Mouse (Mus musculus): ENCODE results near the gene Dnajc30. TPM values are rescaled to one million over a fixed set of nuclear protein-coding genes. Genes with fewer than 3 reads are reported as not detected.

The Dnajc30 gene
- 7.9 and 8.0 TPM in 2 replicates for polyA plus RNA-seq (2011; ENCODE audit: insufficient read depth, insufficient read length, low read depth, missing spikeins)

- Histone ChIP-seq H3K4me3 (ENCODE audit: low read depth, low read length) (peak within 1 kb of the TSS; percentile 99), H3K4me1 (ENCODE audit: control insufficient read depth, insufficient read depth, low read length) (no peaks in the 10 kb centered on the region), H3K36me3 (ENCODE audit: control insufficient read depth, insufficient read depth, low read length, poor library complexity, severe bottlenecking) (peaks cover 6% of the 10 kb centered on the region), H3K9me3 (replicated peaks; ENCODE audit: control insufficient read depth, insufficient read depth, low read length, poor library complexity, severe bottlenecking) (no peaks in the 10 kb centered on the region), H3K9ac (ENCODE audit: low read depth, poor library complexity, severe bottlenecking) (peak within 1 kb of the TSS; percentile 60), H3K27me3 (ENCODE audit: control insufficient read depth, insufficient read depth, low read length, poor library complexity, severe bottlenecking) (no peaks in the 10 kb centered on the region), H3K27ac (ENCODE audit: insufficient read depth, low read length) (no peak within 1 kb of the TSS)
- no peak for TF ChIP-seq POLR2A (IDR thresholded peaks at IDR 0.05; ENCODE audit: insufficient read depth, low read length)
- TF ChIP-seq CTCF (IDR thresholded peaks at IDR 0.05; ENCODE audit: low read depth, low read length), result no peak
- TF ChIP-seq EP300 (IDR thresholded peaks at IDR 0.05; ENCODE audit: insufficient read depth, low read depth, low read length), result no peak
Observed at GRCm38 (mm10) chr5:135063629-135064381, at the start of gene Dnajc30. Gene Dnajc30 (plus strand): TSS chr5:135064202.

- H3K27me3 ChIP-seq (ENCODE audit: control insufficient read depth, insufficient read depth, low read length, poor library complexity, severe bottlenecking), result no peaks in the 10 kb centered on the region
- 0 out of 2 replicates have a peak, but pooled peaks cover 2% of the 10 kb centered on the region for H3K36me3 ChIP-seq (ENCODE audit: control insufficient read depth, insufficient read depth, low read length, poor library complexity, severe bottlenecking)
- H3K9me3 ChIP-seq (replicated peaks; ENCODE audit: control insufficient read depth, insufficient read depth, low read length, poor library complexity, severe bottlenecking), result no peaks in the 10 kb centered on the region
- TF ChIP-seq CTCF (IDR thresholded peaks at IDR 0.05; ENCODE audit: low read depth, low read length) (peak; percentile 99), POLR2A (IDR thresholded peaks at IDR 0.05; ENCODE audit: insufficient read depth, low read length) (no peak), EP300 (IDR thresholded peaks at IDR 0.05; ENCODE audit: insufficient read depth, low read depth, low read length) (no peak)
- H3K27ac ChIP-seq (ENCODE audit: insufficient read depth, low read length), result no peak overlapping the region
- H3K4me3 ChIP-seq (ENCODE audit: low read depth, low read length), result no peak overlapping the region
- H3K4me1 ChIP-seq (ENCODE audit: control insufficient read depth, insufficient read depth, low read length), result peaks cover 6% of the 10 kb centered on the region
- H3K9ac ChIP-seq (ENCODE audit: low read depth, poor library complexity, severe bottlenecking), result no peak overlapping the region
Observed at GRCm38 (mm10) chr5:135015497-135015896, 48.5 kb upstream of the Dnajc30 start.

- Histone ChIP-seq H3K9me3 (replicated peaks; ENCODE audit: control insufficient read depth, insufficient read depth, low read length, poor library complexity, severe bottlenecking) (no peaks in the 10 kb centered on the region), H3K27ac (ENCODE audit: insufficient read depth, low read length) (no peak overlapping the region), H3K9ac (ENCODE audit: low read depth, poor library complexity, severe bottlenecking) (no peak overlapping the region), H3K27me3 (ENCODE audit: control insufficient read depth, insufficient read depth, low read length, poor library complexity, severe bottlenecking) (no peaks in the 10 kb centered on the region), H3K36me3 (ENCODE audit: control insufficient read depth, insufficient read depth, low read length, poor library complexity, severe bottlenecking) (no peaks in the 10 kb centered on the region), H3K4me1 (ENCODE audit: control insufficient read depth, insufficient read depth, low read length) (no peaks in the 10 kb centered on the region), H3K4me3 (ENCODE audit: low read depth, low read length) (no peak overlapping the region)
- TF ChIP-seq CTCF (IDR thresholded peaks at IDR 0.05; ENCODE audit: low read depth, low read length), result peak; percentile 32
- no peak for TF ChIP-seq EP300 (IDR thresholded peaks at IDR 0.05; ENCODE audit: insufficient read depth, low read depth, low read length)
Observed at GRCm38 (mm10) chr5:135016224-135016759, 47.7 kb upstream of the Dnajc30 start.

DNA sequence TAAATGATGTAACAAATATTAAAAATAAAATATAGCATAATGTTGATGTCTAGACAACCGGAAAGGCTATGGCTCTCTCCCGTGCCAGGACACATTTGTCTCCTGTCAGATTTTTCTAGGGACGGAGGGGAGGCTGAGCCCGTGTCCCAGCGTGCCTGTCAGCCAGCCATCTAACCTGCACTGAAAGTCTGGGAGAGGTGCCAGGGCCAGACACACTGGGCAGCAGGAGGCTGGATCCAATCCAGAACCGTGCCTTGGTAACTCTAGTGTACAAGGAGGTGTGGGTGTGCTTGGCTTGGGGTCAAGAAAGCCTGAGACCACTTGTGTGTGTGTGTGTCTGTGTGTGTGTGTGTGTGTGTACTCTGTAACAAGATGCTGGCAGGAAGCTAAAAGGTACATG, 42.2 kb upstream of the Dnajc30 start:
- TF ChIP-seq EP300 (IDR thresholded peaks at IDR 0.05; ENCODE audit: insufficient read depth, low read depth, low read length) (no peak), CTCF (IDR thresholded peaks at IDR 0.05; ENCODE audit: low read depth, low read length) (no peak), POLR2A (IDR thresholded peaks at IDR 0.05; ENCODE audit: insufficient read depth, low read length) (no peak)
- H3K9ac ChIP-seq (ENCODE audit: low read depth, poor library complexity, severe bottlenecking), result no peak overlapping the region
- H3K4me1 ChIP-seq (ENCODE audit: control insufficient read depth, insufficient read depth, low read length), result no peaks in the 10 kb centered on the region
- no peaks in the 10 kb centered on the region for H3K9me3 ChIP-seq (replicated peaks; ENCODE audit: control insufficient read depth, insufficient read depth, low read length, poor library complexity, severe bottlenecking)
- no peak overlapping the region for H3K4me3 ChIP-seq (ENCODE audit: low read depth, low read length)
- H3K27ac ChIP-seq (ENCODE audit: insufficient read depth, low read length), result no peak overlapping the region
- H3K27me3 ChIP-seq (ENCODE audit: control insufficient read depth, insufficient read depth, low read length, poor library complexity, severe bottlenecking), result no peaks in the 10 kb centered on the region
- no peaks in the 10 kb centered on the region for H3K36me3 ChIP-seq (ENCODE audit: control insufficient read depth, insufficient read depth, low read length, poor library complexity, severe bottlenecking)

DNA sequence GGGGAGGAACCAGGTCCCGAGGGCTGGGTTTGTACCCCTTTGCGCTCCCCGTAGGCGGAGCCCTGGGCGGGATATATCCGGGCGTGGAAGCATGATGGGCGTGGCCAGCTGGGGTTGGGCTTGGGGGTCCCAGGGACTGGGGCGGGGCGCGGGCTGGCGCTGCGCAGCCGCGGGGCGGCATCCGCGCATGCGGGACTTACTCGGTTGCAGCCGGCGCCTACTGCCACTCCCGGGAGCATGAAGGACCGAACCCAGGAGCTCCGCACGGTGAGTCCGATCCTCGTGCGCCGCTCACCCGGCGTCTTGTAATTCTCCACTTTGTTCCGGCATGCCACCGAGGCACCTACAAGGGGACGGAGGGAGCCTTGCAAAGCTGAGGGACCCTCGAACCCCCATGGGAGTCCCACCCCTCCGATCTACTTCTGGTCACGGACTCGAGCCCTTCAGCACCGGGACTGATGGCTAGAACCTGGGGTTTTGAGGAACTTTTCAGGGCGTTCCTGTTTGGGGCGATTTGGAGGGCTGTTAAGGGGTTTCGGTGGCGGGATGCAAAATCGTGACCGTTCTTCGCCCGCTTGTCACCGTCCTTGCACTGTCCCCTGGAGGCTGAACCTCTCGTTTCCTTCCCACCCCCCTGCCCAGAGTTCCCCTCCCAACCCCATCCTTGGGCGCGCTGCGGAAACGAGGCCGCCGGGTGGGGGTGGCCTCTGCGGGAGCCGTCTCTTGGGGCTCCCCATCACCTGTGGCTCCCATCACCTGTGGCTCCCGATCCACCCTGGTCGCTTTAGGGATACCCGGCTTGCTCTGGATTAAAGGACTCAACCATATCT, 40.4 kb upstream of the Dnajc30 start, which contains the start of gene Stx1a:
Gene Stx1a, plus strand, starts transcription at position 139 of the 830 bp plus-strand sequence.
- H3K27ac ChIP-seq (ENCODE audit: insufficient read depth, low read length), result no peak within 1 kb of the TSS

More for the DNA sequence above, 40.4 kb upstream of the Dnajc30 start, which contains the start of gene Stx1a:
- TF ChIP-seq POLR2A (IDR thresholded peaks at IDR 0.05; ENCODE audit: insufficient read depth, low read length) (peak; percentile 45), EP300 (IDR thresholded peaks at IDR 0.05; ENCODE audit: insufficient read depth, low read depth, low read length) (no peak)
- Histone ChIP-seq H3K27me3 (ENCODE audit: control insufficient read depth, insufficient read depth, low read length, poor library complexity, severe bottlenecking) (no peaks in the 10 kb centered on the region), H3K4me3 (ENCODE audit: low read depth, low read length) (peak within 1 kb of the TSS; percentile 71), H3K9me3 (replicated peaks; ENCODE audit: control insufficient read depth, insufficient read depth, low read length, poor library complexity, severe bottlenecking) (no peaks in the 10 kb centered on the region), H3K36me3 (ENCODE audit: control insufficient read depth, insufficient read depth, low read length, poor library complexity, severe bottlenecking) (no peaks in the 10 kb centered on the region), H3K9ac (ENCODE audit: low read depth, poor library complexity, severe bottlenecking) (peak within 1 kb of the TSS; percentile 78), H3K4me1 (ENCODE audit: control insufficient read depth, insufficient read depth, low read length) (no peaks in the 10 kb centered on the region)
